Mouse (Mus musculus) cerebellum, postnatal 36 days (tissue): ENCODE results near the gene Gm13695.
A peak's percentile ranks its signal among the peaks of the same experiment; 100 is the strongest.
"Not testable (repeated sequence)": the region's sequence is repeated elsewhere in the genome, so short reads cannot be mapped to it uniquely, and the experiment has no call there.

Experiments
- DNase-seq, 2 experiments: peaks; one replicate each; pipeline ENCODE4 v3.0.0; 2021 to 2022; ENCODE audit warnings: mixed read lengths in 2 of 2

Gene Gm13695

GRCm38 (mm10) chr2:83967013-83967412 is at the start of gene Gm13695:
TSS of gene Gm13695 (plus strand) at chr2:83967313.
- not testable (repeated sequence) for DNase-seq

GRCm38 (mm10) chr2:83929478-83930088 is 37.5 kb upstream of the Gm13695 start:
- DNase-seq = no peak

- DNase-seq = peak; percentile 58 to 59
Measured at GRCm38 (mm10) chr2:83940931-83941361, 26.2 kb upstream of the Gm13695 start, which contains the start of gene Zswim2. TSS of gene Zswim2 (minus strand) at chr2:83941228.

- DNase-seq = no peak
Measured at GRCm38 (mm10) chr2:83941378-83941777, 25.7 kb upstream of the Gm13695 start.

GRCm38 (mm10) chr2:83941792-83942191 is 25.3 kb upstream of the Gm13695 start:
- DNase-seq = no peak

- DNase-seq = not testable (repeated sequence)
Measured at GRCm38 (mm10) chr2:83955393-83955792, 11.7 kb upstream of the Gm13695 start, which contains the start of gene Gm13698. TSS of gene Gm13698 (plus strand) at chr2:83955693.

- DNase-seq = not testable (repeated sequence)
Measured at GRCm38 (mm10) chr2:83961203-83961602, 5.9 kb upstream of the Gm13695 start, which contains the start of gene Gm13693. TSS of gene Gm13693 (plus strand) at chr2:83961503.

GRCm38 (mm10) chr2:83972823-83973222 is 5.7 kb downstream of the Gm13695 start, which contains the start of gene Gm13696:
TSS of gene Gm13696 (plus strand) at chr2:83973123.
- not testable (repeated sequence) for DNase-seq

- not testable (repeated sequence) for DNase-seq
Measured at GRCm38 (mm10) chr2:83978633-83979032, 11.5 kb downstream of the Gm13695 start, which contains the start of gene Gm13694. TSS of gene Gm13694 (plus strand) at chr2:83978933.

GRCm38 (mm10) chr2:83984443-83984842 is 17.3 kb downstream of the Gm13695 start, which contains the start of gene Gm13697:
TSS of gene Gm13697 (plus strand) at chr2:83984743.
- DNase-seq = not testable (repeated sequence)

GRCm38 (mm10) chr2:83990253-83990652 is 23.1 kb downstream of the Gm13695 start, which contains the start of gene Gm13691:
TSS of gene Gm13691 (plus strand) at chr2:83990553.
- not testable (repeated sequence) for DNase-seq

- DNase-seq = not testable (repeated sequence)
Measured at GRCm38 (mm10) chr2:83993639-83994255, 26.6 kb downstream of the Gm13695 start.

GRCm38 (mm10) chr2:83994526-83994925 is 27.4 kb downstream of the Gm13695 start:
- DNase-seq = not testable (repeated sequence)

GRCm38 (mm10) chr2:84008913-84009312 is 41.8 kb downstream of the Gm13695 start:
- DNase-seq = no peak

GRCm38 (mm10) chr2:84009818-84010217 is 42.7 kb downstream of the Gm13695 start:
- no peak for DNase-seq

- DNase-seq = no peak
Measured at GRCm38 (mm10) chr2:84014572-84014971, 47.5 kb downstream of the Gm13695 start.

- DNase-seq = not testable (repeated sequence)
Measured at GRCm38 (mm10) chr2:84016291-84016690, 49.2 kb downstream of the Gm13695 start.

GRCm38 (mm10) chr2:84018330-84018729 is 51.2 kb downstream of the Gm13695 start:
- DNase-seq = no peak
